Mouse (Mus musculus) cerebellum, postnatal 14 days (tissue): Measurements from ENCODE around the gene Hbb-bh2.
"Not testable (repeated sequence)": the region's sequence is repeated elsewhere in the genome, so short reads cannot be mapped to it uniquely, and the experiment has no call there.

Source experiments
- DNase-seq, 2 experiments: peaks; one replicate each; pipeline ENCODE4 v3.0.0; 2021; ENCODE audit warnings: mixed read lengths in 2 of 2

The Hbb-bh2 gene

GRCm38 (mm10) chr7:103840268-103840667 lies at the start of gene Hbb-bh2:
Gene Hbb-bh2 (minus strand): TSS chr7:103840520.
- DNase-seq = no peak

GRCm38 (mm10) chr7:103886152-103886551 lies 45.8 kb upstream of the Hbb-bh2 start, which contains the start of gene Olfr66:
Gene Olfr66 (minus strand): TSS chr7:103886252.
- DNase-seq = no peak

GRCm38 (mm10) chr7:103877093-103877492 lies 36.8 kb upstream of the Hbb-bh2 start:
- DNase-seq = no peak

DNA sequence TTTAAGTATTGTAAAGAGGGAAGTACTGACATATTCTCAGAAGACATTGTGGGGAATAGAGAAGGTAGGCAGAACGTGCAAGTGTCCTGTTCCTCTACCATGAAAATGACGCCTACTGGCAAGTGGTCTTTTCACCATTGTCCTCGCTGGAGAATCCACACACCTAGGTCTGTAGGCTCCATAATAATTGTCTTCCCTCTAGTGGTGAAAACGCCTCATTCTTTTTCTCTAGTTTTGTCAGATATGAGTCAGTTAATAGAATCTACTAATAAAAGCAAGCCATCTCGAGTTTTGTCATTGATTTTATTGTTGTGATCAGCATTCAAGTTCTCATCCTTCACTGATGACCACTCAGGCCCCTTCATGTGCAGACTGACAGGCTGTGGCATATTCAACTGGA lies 34.1 kb upstream of the Hbb-bh2 start:
- DNase-seq = no peak

DNA sequence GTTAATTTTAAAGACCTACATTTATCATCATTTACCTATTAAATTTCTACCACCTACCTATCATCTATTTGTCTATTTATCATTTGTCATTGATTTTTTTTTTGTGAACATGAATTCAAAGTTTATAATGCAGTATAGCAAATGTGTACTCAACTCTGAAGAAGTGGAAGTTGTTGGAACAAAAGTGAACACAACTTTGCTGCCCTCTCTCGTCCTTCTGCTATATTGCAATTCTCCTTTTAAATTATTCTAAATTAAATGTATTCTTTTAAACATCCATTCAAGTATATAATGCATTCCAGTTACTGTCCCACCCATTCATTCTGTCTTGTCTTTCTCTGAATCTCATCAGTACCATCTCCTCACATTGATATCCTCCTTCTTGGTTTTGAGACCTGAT lies 32.7 kb upstream of the Hbb-bh2 start:
- no peak for DNase-seq

DNA sequence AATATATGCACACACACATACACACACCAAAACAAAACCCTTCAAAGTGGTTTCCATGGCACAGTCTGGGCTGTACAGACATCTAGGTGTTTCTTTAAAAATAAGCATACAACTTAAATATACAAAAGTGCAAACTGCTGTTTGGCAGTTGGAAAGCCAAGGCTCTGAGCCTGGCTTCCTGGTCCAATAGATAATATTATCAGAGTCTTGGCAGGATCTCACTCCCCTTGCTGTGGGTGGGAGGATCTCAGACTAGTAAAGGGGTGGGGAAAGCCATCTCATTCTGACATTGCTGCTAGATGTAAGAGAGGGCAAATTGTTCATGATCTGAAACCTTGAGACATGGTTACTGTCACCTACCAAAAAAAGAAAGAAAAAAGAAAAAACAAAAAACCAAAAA lies 30.3 kb upstream of the Hbb-bh2 start:
- no peak for DNase-seq

DNA sequence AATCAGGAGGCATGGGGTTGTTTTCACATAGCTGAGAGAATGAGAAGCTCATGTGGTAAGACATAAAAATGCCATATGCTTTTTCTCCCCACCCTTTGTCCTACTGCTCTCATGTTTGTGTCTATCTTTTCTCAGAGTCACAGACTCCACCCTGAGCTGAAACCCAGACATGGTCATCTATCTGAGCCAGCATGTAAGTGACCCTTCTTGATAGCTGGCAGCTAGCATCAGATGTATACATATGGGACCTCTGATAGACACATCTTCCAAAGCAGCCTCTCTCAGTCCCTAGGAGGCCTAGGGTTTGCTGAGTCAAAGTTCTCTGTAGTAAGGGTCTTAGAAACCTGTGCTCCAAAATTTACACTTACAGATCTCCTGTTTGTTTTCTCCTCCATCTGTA lies 25.4 kb upstream of the Hbb-bh2 start:
- no peak for DNase-seq

- no peak for DNase-seq
Measured at GRCm38 (mm10) chr7:103861531-103861930, 21.2 kb upstream of the Hbb-bh2 start.

DNA sequence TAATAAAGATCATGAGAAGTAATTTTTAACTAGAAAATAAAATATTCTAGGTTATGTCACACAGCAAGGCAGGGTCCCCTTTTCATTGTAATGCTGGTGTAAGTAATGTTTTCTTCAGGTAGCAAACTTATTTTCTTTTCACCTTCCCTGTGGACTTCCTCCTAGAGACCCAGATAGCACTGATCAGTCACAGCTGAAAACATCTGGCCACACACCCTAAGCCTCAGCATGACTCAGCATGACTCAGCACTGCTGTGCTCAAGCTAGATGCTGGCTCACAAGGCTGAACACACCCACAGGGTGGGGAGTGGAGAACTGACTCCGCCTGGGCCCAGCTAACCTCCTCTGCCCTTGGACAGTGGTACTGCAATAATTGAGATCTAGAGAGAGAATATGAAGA lies 20.5 kb upstream of the Hbb-bh2 start:
- no peak for DNase-seq

GRCm38 (mm10) chr7:103859076-103859475 lies 18.8 kb upstream of the Hbb-bh2 start:
- no peak for DNase-seq

- no peak for DNase-seq
Measured at GRCm38 (mm10) chr7:103854669-103855068, 14.3 kb upstream of the Hbb-bh2 start.

- DNase-seq = no peak
Measured at GRCm38 (mm10) chr7:103853090-103853489, 12.8 kb upstream of the Hbb-bh2 start, which contains the start of gene Hbb-y. Gene Hbb-y (minus strand): TSS chr7:103853216.

DNA sequence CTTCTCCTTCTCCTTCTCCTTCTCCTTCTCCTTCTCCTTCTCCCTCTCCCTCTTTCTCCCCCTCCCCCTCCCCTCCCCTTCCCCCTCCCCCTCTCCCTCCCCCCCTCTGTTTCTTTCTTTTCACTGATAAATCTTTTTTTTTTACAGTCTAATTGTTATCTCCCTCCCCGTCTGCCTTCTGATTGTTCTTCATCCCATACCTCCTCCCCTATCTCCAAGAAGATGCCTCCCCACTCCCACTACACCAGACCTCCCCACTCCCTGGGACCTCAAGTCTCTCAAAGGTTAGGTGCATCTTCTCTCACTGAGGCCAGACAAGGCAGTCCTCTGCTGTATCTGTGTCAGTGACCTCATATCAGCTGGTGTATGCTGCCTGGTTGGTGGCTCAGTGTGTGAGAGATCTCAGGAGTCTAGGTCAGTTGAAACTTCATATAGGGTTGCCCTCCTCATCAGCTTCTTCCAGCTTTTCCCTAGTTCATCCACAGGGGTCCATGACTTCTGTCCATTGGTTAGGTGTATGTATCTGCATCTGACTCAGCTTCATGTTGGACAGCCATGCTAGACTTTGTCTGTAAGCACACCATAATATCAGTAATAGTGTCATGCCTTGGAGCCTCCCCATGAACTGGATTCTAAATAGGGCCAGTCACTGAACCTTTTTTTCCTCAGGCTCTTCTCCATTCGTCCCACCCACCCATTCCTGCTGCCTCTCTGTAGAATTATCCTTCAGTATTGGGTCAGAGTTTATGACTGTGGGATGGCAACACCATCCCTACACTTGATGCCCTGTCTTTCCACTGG lies 4.4 kb upstream of the Hbb-bh2 start:
- DNase-seq = no peak

- DNase-seq = no peak
Measured at GRCm38 (mm10) chr7:103843034-103843433, 2.7 kb upstream of the Hbb-bh2 start, which contains the start of gene Hbb-bh1. Gene Hbb-bh1 (minus strand): TSS chr7:103843164.

GRCm38 (mm10) chr7:103827808-103828207 lies 12.5 kb downstream of the Hbb-bh2 start, which contains the start of gene Hbb-bs:
Gene Hbb-bs (minus strand): TSS chr7:103828096.
- DNase-seq = no peak

DNA sequence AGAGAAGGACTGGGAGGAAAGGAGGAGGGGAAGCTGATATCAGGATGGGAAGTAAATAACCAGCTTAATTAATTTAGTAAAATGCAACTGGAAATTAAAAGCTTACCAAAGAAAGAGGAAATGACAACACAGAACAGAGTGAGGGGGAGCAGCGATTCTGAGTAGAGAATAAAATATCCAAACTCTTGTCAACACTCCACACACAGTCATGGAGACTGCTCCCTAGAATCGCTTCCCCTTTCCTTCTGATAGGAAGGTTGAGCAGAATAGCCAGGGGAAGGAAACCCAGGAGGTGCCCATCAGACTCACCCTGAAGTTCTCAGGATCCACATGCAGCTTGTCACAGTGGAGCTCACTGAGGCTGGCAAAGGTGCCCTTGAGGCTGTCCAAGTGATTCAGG lies 13.2 kb downstream of the Hbb-bh2 start:
- DNase-seq = not testable (repeated sequence)

GRCm38 (mm10) chr7:103826255-103826887 lies 13.9 kb downstream of the Hbb-bh2 start:
- no peak for DNase-seq

GRCm38 (mm10) chr7:103825536-103826254 lies 14.6 kb downstream of the Hbb-bh2 start:
- no peak for DNase-seq

DNA sequence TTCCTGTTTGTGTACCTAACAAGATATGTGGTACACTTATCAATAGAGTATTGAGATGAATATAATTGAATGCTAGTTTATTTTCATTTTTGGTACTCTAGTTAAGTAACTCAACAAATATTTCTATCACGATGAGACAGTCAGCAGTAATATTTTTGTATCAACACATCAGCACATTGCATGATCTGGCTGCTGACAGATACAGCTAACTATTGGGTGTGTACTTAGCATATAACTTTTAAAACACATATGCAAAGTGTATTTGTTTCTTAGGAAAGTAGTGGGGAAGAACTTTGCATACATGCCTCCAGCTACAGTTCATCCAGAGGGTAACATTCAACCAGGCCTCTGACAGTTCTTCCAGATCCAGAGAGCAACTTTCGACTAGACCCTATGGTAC lies 15.7 kb downstream of the Hbb-bh2 start:
- no peak for DNase-seq

- not testable (repeated sequence) for DNase-seq
Measured at GRCm38 (mm10) chr7:103815085-103815484, 25.2 kb downstream of the Hbb-bh2 start.

DNA sequence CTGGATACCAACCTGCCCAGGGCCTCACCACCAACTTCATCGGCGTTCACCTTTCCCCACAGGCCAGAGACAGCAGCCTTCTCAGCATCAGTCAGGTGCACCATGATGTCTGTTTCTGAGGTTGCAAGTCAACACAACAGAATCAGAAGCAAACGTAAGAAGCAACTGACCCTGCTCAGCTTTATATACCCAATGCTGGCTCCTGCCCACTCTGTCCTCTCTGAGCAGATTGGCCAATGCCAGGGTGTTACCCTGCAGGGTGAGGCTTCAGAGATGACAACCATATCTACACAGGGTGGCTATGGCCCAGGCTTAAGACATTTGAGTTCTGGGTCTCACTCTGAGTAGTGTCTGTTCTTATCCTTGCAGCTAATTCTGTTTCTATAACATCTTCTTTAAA lies 26.6 kb downstream of the Hbb-bh2 start, which contains the start of gene Hbb-bt:
Gene Hbb-bt (minus strand): TSS at position 231 of the 400 bp plus-strand sequence.
- DNase-seq = no peak

GRCm38 (mm10) chr7:103813152-103813551 lies 27.2 kb downstream of the Hbb-bh2 start:
- DNase-seq = not testable (repeated sequence)

DNA sequence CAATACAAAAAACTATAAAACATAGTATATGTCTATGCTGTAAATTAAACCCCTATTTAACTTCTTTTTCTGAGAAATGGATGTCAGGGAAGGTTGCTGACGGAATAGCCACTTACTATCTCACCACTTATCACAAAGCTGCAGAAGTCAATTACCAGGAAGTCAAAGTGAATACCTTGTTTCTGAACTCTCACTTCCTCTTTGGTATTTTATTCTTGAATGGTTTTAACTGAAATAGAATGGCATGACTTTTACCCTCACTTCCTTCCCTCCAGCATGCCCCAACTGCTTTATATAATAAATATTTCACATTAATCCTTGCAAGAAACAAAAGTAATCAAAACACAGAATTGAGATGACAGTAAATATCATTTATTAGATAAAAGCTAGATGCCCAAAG lies 28.1 kb downstream of the Hbb-bh2 start:
- DNase-seq = no peak
